Mouse (Mus musculus) cerebellum, adult 8-10 months (tissue): ENCODE measurements at regions not wholly inside any gene's neighbourhood (a gene's known extent, or its start where the extent isn't known, plus 50 kb on each side); places are given as distances from the start of the nearest gene placed in this dataset.

Experiments
- DNase-seq: peaks from one replicate; pipeline ENCODE4 v3.0.0; 2022

- no peak for DNase-seq
Observed at GRCm38 (mm10) chr12:9847465-9848205, 277.7 kb downstream of the Osr1 start.

GRCm38 (mm10) chr12:9855503-9856024 lies 285.6 kb downstream of the Osr1 start:
- no peak for DNase-seq

GRCm38 (mm10) chr12:9856128-9856621 lies 286.3 kb downstream of the Osr1 start:
- no peak for DNase-seq

- DNase-seq: no peak
Observed at GRCm38 (mm10) chr12:9857990-9858389, 288.1 kb downstream of the Osr1 start.

- peak; percentile 3 for DNase-seq
Observed at GRCm38 (mm10) chr12:9862301-9862700, 292.4 kb downstream of the Osr1 start.

GRCm38 (mm10) chr12:9872236-9872635 lies 302.3 kb downstream of the Osr1 start:
- DNase-seq: peak; percentile 5

- DNase-seq: no peak
Observed at GRCm38 (mm10) chr12:9873214-9873613, 303.3 kb downstream of the Osr1 start.

- no peak for DNase-seq
Observed at GRCm38 (mm10) chr12:9874823-9875222, 304.9 kb downstream of the Osr1 start.

- no peak for DNase-seq
Observed at GRCm38 (mm10) chr12:9881953-9882623, 312.2 kb downstream of the Osr1 start.

- DNase-seq: no peak
Observed at GRCm38 (mm10) chr12:9883037-9883730, 313.3 kb downstream of the Osr1 start.

GRCm38 (mm10) chr12:9894521-9894920 lies 324.6 kb downstream of the Osr1 start:
- no peak for DNase-seq

GRCm38 (mm10) chr12:9897980-9898379 lies 328.1 kb downstream of the Osr1 start:
- DNase-seq: no peak

- DNase-seq: no peak
Observed at GRCm38 (mm10) chr12:9898420-9898819, 328.5 kb downstream of the Osr1 start.

- no peak for DNase-seq
Observed at GRCm38 (mm10) chr12:9901948-9902347, 332.0 kb downstream of the Osr1 start.

GRCm38 (mm10) chr12:9903702-9904231 lies 333.9 kb downstream of the Osr1 start:
- no peak for DNase-seq

- no peak for DNase-seq
Observed at GRCm38 (mm10) chr12:9912333-9912732, 342.4 kb downstream of the Osr1 start.

- no peak for DNase-seq
Observed at GRCm38 (mm10) chr12:9915726-9916140, 345.8 kb downstream of the Osr1 start.

- DNase-seq: no peak
Observed at GRCm38 (mm10) chr12:9918026-9918425, 348.1 kb downstream of the Osr1 start.

GRCm38 (mm10) chr12:9919007-9919406 lies 349.1 kb downstream of the Osr1 start:
- DNase-seq: peak; percentile 4

- DNase-seq: peak; percentile 38
Observed at GRCm38 (mm10) chr12:9919433-9919832, 349.5 kb downstream of the Osr1 start.

- DNase-seq: no peak
Observed at GRCm38 (mm10) chr12:9920401-9920800, 350.5 kb downstream of the Osr1 start.

- no peak for DNase-seq
Observed at GRCm38 (mm10) chr12:9921591-9922198, 351.8 kb downstream of the Osr1 start.

GRCm38 (mm10) chr12:9924561-9924960 lies 354.6 kb downstream of the Osr1 start:
- DNase-seq: no peak
